Comparison of ENCODE assay signal across 11 mouse cellular contexts in the genomic region with DNA sequence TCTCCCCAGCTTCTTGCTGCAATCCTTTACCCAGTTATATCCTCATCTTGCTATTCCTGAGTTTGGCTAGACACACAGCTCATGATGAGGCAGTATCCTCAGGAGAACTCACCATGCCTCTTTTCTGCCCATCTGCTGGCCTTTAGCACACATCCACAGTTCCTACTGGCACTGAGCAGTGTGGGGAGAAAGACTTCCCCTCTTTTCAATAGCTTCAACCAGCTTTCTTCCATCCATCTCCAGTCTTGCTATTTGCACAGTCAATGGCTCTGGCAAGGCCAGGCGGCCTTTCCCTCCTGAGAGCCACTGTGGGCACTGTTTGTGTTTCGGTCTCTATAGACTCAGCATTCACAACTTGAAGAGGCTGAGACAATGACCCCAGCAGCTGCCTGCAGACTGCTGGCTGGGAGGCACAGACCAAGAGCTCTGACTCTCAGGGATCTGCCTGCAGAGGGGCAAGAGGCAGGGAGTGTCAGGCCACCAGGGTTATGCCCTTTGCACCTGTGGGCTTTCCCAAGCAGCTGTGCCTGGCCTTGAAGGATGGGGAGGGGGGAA. TPM values are rescaled to one million over a fixed set of nuclear protein-coding genes. Genes with fewer than 3 reads are reported as not detected.
A peak's percentile ranks its signal among the peaks of the same experiment; 100 is the strongest.
DNase-seq lines count a peak whose midpoint lies in the region; ATAC-seq and TF ChIP-seq lines count a peak whose summit lies in the region.
"Had no signal": no experiment of that assay in that cellular context is flagged by ENCODE, and none has a peak within 500 bp of the region (broad histone marks: within the 10 kb centered on the region; RNA-seq: fewer than 3 reads in every experiment).

No protein-coding gene starts in this region.

- no peak overlapping the region for H3K9ac ChIP-seq in lung, embryonic 14.5 days
- peak overlapping the region; percentile 46; the same call in 1 of the 2 replicates for H3K9ac ChIP-seq in forebrain, embryonic 13.5 days
- no peak overlapping the region for H3K9ac ChIP-seq in stomach, embryonic 15.5 days
- H3K9ac ChIP-seq: embryonic facial prominence, embryonic 13.5 days had no signal

- peak overlapping the region; percentile 52; the same call in 1 of the 2 replicates for H3K27ac ChIP-seq in lung, embryonic 14.5 days (ENCODE audit: low read depth)
- peak overlapping the region; percentile 75 for H3K27ac ChIP-seq in forebrain, embryonic 13.5 days
- no peak overlapping the region for H3K27ac ChIP-seq in stomach, embryonic 15.5 days
- H3K27ac ChIP-seq: embryonic facial prominence, embryonic 13.5 days had no signal

- peak; percentile 15 for DNase-seq in lung, embryonic 14.5 days
- no peak for DNase-seq in lung, postnatal 25 days (ENCODE audit: low spot score)
- DNase-seq in lung, postnatal 36 days: peak; percentile 43
- DNase-seq in layer of hippocampus, adult 9-10 months (ENCODE audit: low spot score): no peak
- DNase-seq: adrenal gland, postnatal 36 days; right cerebral cortex, postnatal 14 days; thymus, postnatal 4 days had no signal

- WGBS in lung, embryonic 14.5 days: 41% methylated on average over 2 of the region's 2 CpGs
- WGBS in forebrain, embryonic 13.5 days: 16% methylated on average over 2 of the region's 2 CpGs
- 34% methylated on average over 2 of the region's 2 CpGs for WGBS in stomach, embryonic 15.5 days

- no peak overlapping the region for H3K4me3 ChIP-seq in lung, embryonic 14.5 days (ENCODE audit: low read depth, low read length)
- 0 out of 2 replicates have a peak overlapping the region, but pooled peaks have one; percentile 4 for H3K4me3 ChIP-seq in forebrain, embryonic 13.5 days
- H3K4me3 ChIP-seq in stomach, embryonic 15.5 days (replicated peaks): no peak overlapping the region
- H3K4me3 ChIP-seq: embryonic facial prominence, embryonic 13.5 days had no signal

- no peaks in the 10 kb centered on the region for H3K27me3 ChIP-seq in lung, embryonic 14.5 days (ENCODE audit: insufficient read depth, low read length)
- no peaks in the 10 kb centered on the region for H3K27me3 ChIP-seq in forebrain, embryonic 13.5 days
- H3K27me3 ChIP-seq in stomach, embryonic 15.5 days (replicated peaks): no peaks in the 10 kb centered on the region
- H3K27me3 ChIP-seq: embryonic facial prominence, embryonic 13.5 days had no signal

- no peaks in the 10 kb centered on the region for H3K9me3 ChIP-seq in lung, embryonic 14.5 days (ENCODE audit: low read depth, low read length)
- H3K9me3 ChIP-seq in forebrain, embryonic 13.5 days (replicated peaks): no peaks in the 10 kb centered on the region
- H3K9me3 ChIP-seq in stomach, embryonic 15.5 days: no peaks in the 10 kb centered on the region
- H3K9me3 ChIP-seq: embryonic facial prominence, embryonic 13.5 days had no signal

- H3K4me1 ChIP-seq in lung, embryonic 14.5 days (ENCODE audit: insufficient read depth): peaks cover 9% of the 10 kb centered on the region
- H3K4me1 ChIP-seq in forebrain, embryonic 13.5 days: peaks cover 96% of the 10 kb centered on the region
- peaks cover 21% of the 10 kb centered on the region for H3K4me1 ChIP-seq in stomach, embryonic 15.5 days

- peak; percentile 62; the same call in 1 of the 2 replicates for ATAC-seq in lung, embryonic 14.5 days (ENCODE audit: insufficient read depth)
- ATAC-seq in forebrain, embryonic 13.5 days: peak; percentile 57; the same call in 1 of the 2 replicates
- ATAC-seq in stomach, embryonic 15.5 days (ENCODE audit: insufficient read depth, low FRiP score, low read depth): peak; percentile 32; the same call in 1 of the 2 replicates
- ATAC-seq in megakaryocyte-erythroid progenitor cell, adult 5-6 weeks (replicated peaks; ENCODE audit: low FRiP score, low TSS enrichment, poor library complexity, severe bottlenecking): no peak

- no peaks in the 10 kb centered on the region for H3K36me3 ChIP-seq in lung, embryonic 14.5 days (ENCODE audit: insufficient read depth)
- H3K36me3 ChIP-seq in forebrain, embryonic 13.5 days (ENCODE audit: poor library complexity, severe bottlenecking): 0 out of 2 replicates have a peak, but pooled peaks cover 9% of the 10 kb centered on the region
- no peaks in the 10 kb centered on the region for H3K36me3 ChIP-seq in stomach, embryonic 15.5 days
- H3K36me3 ChIP-seq: embryonic facial prominence, embryonic 13.5 days had no signal

- no peak for TF ChIP-seq CTCF in lung, embryonic 14.5 days (IDR thresholded peaks at IDR 0.05; ENCODE audit: low read depth)

- no peak overlapping the region for H3K4me2 ChIP-seq in lung, embryonic 14.5 days
- peak overlapping the region; percentile 64 for H3K4me2 ChIP-seq in forebrain, embryonic 13.5 days
- H3K4me2 ChIP-seq in stomach, embryonic 15.5 days: no peak overlapping the region
- H3K4me2 ChIP-seq: embryonic facial prominence, embryonic 13.5 days had no signal

RNA-seq across cellular contexts. Expression of gene Plxna2, which starts 11.2 kb away (rescaled TPM):
- polyA plus RNA-seq in lung, embryonic 14.5 days (2014; fragmentation: Nextera tagmentation; extraction: Ambion mirVana): 9.8 and 10.1 TPM in 2 replicates
- polyA plus RNA-seq in forebrain, embryonic 13.5 days (2015; fragmentation: Nextera tagmentation; extraction: Ambion mirVana): 46.9 and 55.8 TPM in 2 replicates
- 6.6 and 8.3 TPM in 2 replicates for polyA plus RNA-seq in stomach, embryonic 15.5 days (2015; fragmentation: Nextera tagmentation; extraction: Ambion mirVana)
- 0.77 and 1.5 TPM in 2 replicates for total RNA-seq in megakaryocyte-erythroid progenitor cell, adult 5-6 weeks (2014; fragmentation: Nextera tagmentation)
- 0.09 and 0.38 TPM in 2 replicates for total RNA-seq in megakaryocyte-erythroid progenitor cell, adult 5-6 weeks (2017)

Comparison
In these comparisons a context has a peak if more than half of its experiments do, and no peak if none do; other contexts are left out.
1. DNase-seq: peak in lung, embryonic 14.5 days (single experiment) and lung, postnatal 36 days (single experiment); none in lung, postnatal 25 days (single experiment) and layer of hippocampus, adult 9-10 months (single experiment).